Mouse (Mus musculus): ENCODE results near the gene Itgb5.

- no peak for TF ChIP-seq CTCF (IDR thresholded peaks at IDR 0.05; ENCODE audit: low read depth)
- no peak for TF ChIP-seq EP300 (IDR thresholded peaks at IDR 0.05; ENCODE audit: low read depth)
Measured at GRCm38 (mm10) chr16:33928788-33929462, 99.5 kb downstream of the Itgb5 start.

Measured in liver, embryonic 14.5 days (tissue).